In the genomic region with DNA sequence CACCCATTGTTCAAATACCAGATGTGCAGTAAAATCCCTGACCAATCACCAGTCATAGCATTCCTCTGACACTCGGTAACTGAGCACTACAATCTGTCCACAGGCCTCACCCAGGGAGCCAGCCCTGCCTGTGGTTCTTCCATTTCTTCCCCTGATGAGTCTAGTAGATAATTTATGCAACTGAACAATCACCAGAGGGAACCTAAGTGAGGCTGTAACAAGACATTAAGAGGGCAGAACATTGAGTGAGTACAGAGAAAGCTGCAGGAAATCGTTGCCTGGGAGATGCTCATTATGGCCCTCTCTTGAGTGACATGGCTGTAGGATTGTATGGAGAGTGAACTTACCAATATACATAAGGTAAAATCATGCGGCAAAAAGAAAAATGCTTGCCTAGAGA, we compare ENCODE assay signal across 24 mouse cellular contexts.
A peak's percentile ranks its signal among the peaks of the same experiment; 100 is the strongest.
DNase-seq lines count a peak whose midpoint lies in the region; ATAC-seq and TF ChIP-seq lines count a peak whose summit lies in the region.
"Had no signal": no experiment of that assay in that cellular context is flagged by ENCODE, and none has a peak within 500 bp of the region (broad histone marks: within the 10 kb centered on the region; RNA-seq: fewer than 3 reads in every experiment).

No protein-coding gene starts in this region.

- 58% methylated on average over 3 of the region's 3 CpGs for WGBS in forebrain, embryonic 13.5 days
- WGBS in forebrain, embryonic 10.5 days = 85% methylated on average over 3 of the region's 3 CpGs
- WGBS in midbrain, embryonic 15.5 days = 43% methylated on average over 3 of the region's 3 CpGs
- 37% methylated on average over 3 of the region's 3 CpGs for WGBS in midbrain, postnatal 0 days
- 57% methylated on average over 3 of the region's 3 CpGs for WGBS in forebrain, embryonic 14.5 days

- no peak overlapping the region for H3K9ac ChIP-seq in forebrain, embryonic 13.5 days
- no peak overlapping the region for H3K9ac ChIP-seq in midbrain, embryonic 15.5 days
- H3K9ac ChIP-seq in midbrain, postnatal 0 days (replicated peaks; ENCODE audit: low read length, poor library complexity, severe bottlenecking) = no peak overlapping the region
- H3K9ac ChIP-seq in forebrain, embryonic 14.5 days (ENCODE audit: low read length) = no peak overlapping the region
- H3K9ac ChIP-seq: heart, embryonic 13.5 days; kidney, embryonic 15.5 days; limb, embryonic 12.5 days; liver, postnatal 0 days had no signal

- H3K4me3 ChIP-seq in forebrain, embryonic 13.5 days = no peak overlapping the region
- no peak overlapping the region for H3K4me3 ChIP-seq in forebrain, embryonic 10.5 days
- H3K4me3 ChIP-seq in midbrain, embryonic 15.5 days = no peak overlapping the region
- no peak overlapping the region for H3K4me3 ChIP-seq in midbrain, postnatal 0 days (ENCODE audit: low read depth, low read length)
- H3K4me3 ChIP-seq in forebrain, embryonic 14.5 days (ENCODE audit: low read depth, low read length) = no peak overlapping the region
- H3K4me3 ChIP-seq: heart, adult 2 months; heart, embryonic 13.5 days; kidney, embryonic 15.5 days; limb, embryonic 12.5 days had no signal

- H3K27me3 ChIP-seq in forebrain, embryonic 13.5 days = no peaks in the 10 kb centered on the region
- H3K27me3 ChIP-seq in forebrain, embryonic 10.5 days (ENCODE audit: poor library complexity, severe bottlenecking) = no peaks in the 10 kb centered on the region
- no peaks in the 10 kb centered on the region for H3K27me3 ChIP-seq in midbrain, embryonic 15.5 days (replicated peaks)
- H3K27me3 ChIP-seq in midbrain, postnatal 0 days (ENCODE audit: insufficient read depth, low read length) = no peaks in the 10 kb centered on the region
- H3K27me3 ChIP-seq in forebrain, embryonic 14.5 days (replicated peaks; ENCODE audit: control insufficient read depth, insufficient read depth, low read length) = no peaks in the 10 kb centered on the region
- H3K27me3 ChIP-seq: heart, embryonic 13.5 days; kidney, embryonic 15.5 days; limb, embryonic 12.5 days had no signal

- no peak for TF ChIP-seq CTCF in midbrain, postnatal 0 days (IDR thresholded peaks at IDR 0.05)

- no peak for DNase-seq in forebrain, embryonic 10.5 days (ENCODE audit: extremely low spot score, low spot score)
- no peak for DNase-seq in midbrain, postnatal 0 days (ENCODE audit: low spot score)
- DNase-seq in forebrain, embryonic 14.5 days (ENCODE audit: low spot score) = peak; percentile 13
- DNase-seq in kidney, postnatal 14 days = no peak
- DNase-seq in frontal cortex, adult 2 months (ENCODE audit: extremely low spot score in 1 of 2, low spot score in 1 of 2) = no peak
- DNase-seq: adrenal gland, postnatal 10 days; cerebellum, adult 2 months; cerebellum, postnatal 36 days; gastrocnemius, postnatal 36 days; heart, adult 2 months; heart, postnatal 14 days; kidney, postnatal 4 days; liver, postnatal 0 days; right cerebral cortex, postnatal 25 days; spleen, adult 18-20 months had no signal

- peak; percentile 61; the same call in 1 of the 2 replicates for ATAC-seq in forebrain, embryonic 13.5 days
- ATAC-seq in midbrain, embryonic 15.5 days (replicated peaks) = 0 out of 2 replicates have a peak, but pooled peaks have one; percentile 27
- no peak for ATAC-seq in midbrain, postnatal 0 days (ENCODE audit: low FRiP score)
- ATAC-seq in forebrain, embryonic 14.5 days = peak; percentile 54; the same call in 1 of the 2 replicates
- ATAC-seq: intestine, postnatal 0 days; liver, postnatal 0 days; lung, postnatal 0 days had no signal

- H3K27ac ChIP-seq in forebrain, embryonic 13.5 days = no peak overlapping the region
- H3K27ac ChIP-seq in forebrain, embryonic 10.5 days = no peak overlapping the region
- H3K27ac ChIP-seq in midbrain, embryonic 15.5 days = no peak overlapping the region
- H3K27ac ChIP-seq in midbrain, postnatal 0 days (ENCODE audit: low read depth, low read length) = no peak overlapping the region
- no peak overlapping the region for H3K27ac ChIP-seq in forebrain, embryonic 14.5 days (ENCODE audit: low read depth, low read length)
- H3K27ac ChIP-seq: heart, adult 2 months; heart, embryonic 13.5 days; kidney, embryonic 15.5 days; limb, embryonic 12.5 days; macrophage had no signal

- no peak overlapping the region for H3K4me2 ChIP-seq in forebrain, embryonic 13.5 days
- H3K4me2 ChIP-seq in midbrain, embryonic 15.5 days = no peak overlapping the region
- no peak overlapping the region for H3K4me2 ChIP-seq in midbrain, postnatal 0 days (ENCODE audit: low read depth, low read length, poor library complexity, severe bottlenecking)
- H3K4me2 ChIP-seq in forebrain, embryonic 14.5 days (ENCODE audit: low read length) = no peak overlapping the region
- H3K4me2 ChIP-seq: heart, embryonic 13.5 days; kidney, embryonic 15.5 days; limb, embryonic 12.5 days; liver, embryonic 11.5 days had no signal

- no peaks in the 10 kb centered on the region for H3K9me3 ChIP-seq in forebrain, embryonic 13.5 days (replicated peaks)
- no peaks in the 10 kb centered on the region for H3K9me3 ChIP-seq in forebrain, embryonic 10.5 days
- H3K9me3 ChIP-seq in midbrain, embryonic 15.5 days = no peaks in the 10 kb centered on the region
- no peaks in the 10 kb centered on the region for H3K9me3 ChIP-seq in midbrain, postnatal 0 days (ENCODE audit: low read length)
- H3K9me3 ChIP-seq in forebrain, embryonic 14.5 days (replicated peaks; ENCODE audit: control insufficient read depth, low read length) = no peaks in the 10 kb centered on the region
- H3K9me3 ChIP-seq: heart, embryonic 13.5 days; kidney, embryonic 15.5 days; limb, embryonic 12.5 days had no signal

- no peaks in the 10 kb centered on the region for H3K36me3 ChIP-seq in forebrain, embryonic 13.5 days (ENCODE audit: poor library complexity, severe bottlenecking)
- H3K36me3 ChIP-seq in forebrain, embryonic 10.5 days (replicated peaks) = no peaks in the 10 kb centered on the region
- no peaks in the 10 kb centered on the region for H3K36me3 ChIP-seq in midbrain, embryonic 15.5 days (replicated peaks)
- H3K36me3 ChIP-seq in midbrain, postnatal 0 days (ENCODE audit: insufficient read depth, low read length) = no peaks in the 10 kb centered on the region
- no peaks in the 10 kb centered on the region for H3K36me3 ChIP-seq in forebrain, embryonic 14.5 days (ENCODE audit: control insufficient read depth, insufficient read depth, low read length)
- H3K36me3 ChIP-seq: heart, embryonic 13.5 days; kidney, embryonic 15.5 days; limb, embryonic 12.5 days had no signal

- no peaks in the 10 kb centered on the region for H3K4me1 ChIP-seq in forebrain, embryonic 13.5 days
- peaks cover 3% of the 10 kb centered on the region; the same call in 1 of the 2 replicates for H3K4me1 ChIP-seq in forebrain, embryonic 10.5 days
- H3K4me1 ChIP-seq in midbrain, embryonic 15.5 days = 0 out of 2 replicates have a peak, but pooled peaks cover 3% of the 10 kb centered on the region
- no peaks in the 10 kb centered on the region for H3K4me1 ChIP-seq in midbrain, postnatal 0 days (ENCODE audit: insufficient read depth, low read length)
- H3K4me1 ChIP-seq in forebrain, embryonic 14.5 days (ENCODE audit: control insufficient read depth, insufficient read depth, low read length) = no peaks in the 10 kb centered on the region
- H3K4me1 ChIP-seq: heart, embryonic 13.5 days; kidney, embryonic 15.5 days; limb, embryonic 12.5 days had no signal
